Mouse (Mus musculus) gastrocnemius, postnatal 36 days (tissue): ENCODE results near the gene Itpka. TPM values are rescaled to one million over a fixed set of nuclear protein-coding genes. Genes with fewer than 3 reads are reported as not detected.

Source experiments
- total RNA-seq, 2 experiments: library from RNA; stranded (reverse); gene quantifications; 2 replicates each; pipeline ENCODE4 v1.2.3; 2021

Itpka gene
- total RNA-seq, 2 experiments from 2014 or later: not detected

Other genes with a start within 250 kb of the Itpka start
- under 1 TPM; 0.48 to 0.67 TPM for gene Exd1, start 194.7 kb upstream of the Itpka start, total RNA-seq
- 10 to 100 TPM; 66.5 to 75.1 TPM for gene Chp1, start 194.6 kb upstream of the Itpka start, total RNA-seq
- under 1 TPM; 0.54 to 0.67 TPM for gene Nusap1, start 124.0 kb upstream of the Itpka start, total RNA-seq
- under 1 TPM; 0.27 to 0.41 TPM for gene Oip5, start 123.9 kb upstream of the Itpka start, total RNA-seq
- gene Ndufaf1, start 79.5 kb upstream of the Itpka start, total RNA-seq: 10 to 100 TPM; 42.4 to 46.2 TPM
- 10 to 100 TPM; 20.4 to 21.7 TPM for gene Rtf1, start 67.3 kb upstream of the Itpka start, total RNA-seq
- gene Ltk, start 18.1 kb downstream of the Itpka start, total RNA-seq: not detected
- gene Rpap1, start 45.2 kb downstream of the Itpka start, total RNA-seq: 10 to 100 TPM; 14.3 to 14.7 TPM
- gene Tyro3, start 55.4 kb downstream of the Itpka start, total RNA-seq: under 1 TPM; 0.57 to 0.74 TPM
- gene Mga, start 154.9 kb downstream of the Itpka start, total RNA-seq: 10 to 100 TPM; 21.7 to 34.1 TPM
- gene Mapkbp1, start 230.4 kb downstream of the Itpka start, total RNA-seq: 1 to 10 TPM; 6.2 to 8.1 TPM